Mouse (Mus musculus): Measurements from ENCODE around the gene Fam83c.

GRCm38 (mm10) chr2:155786905-155787304 is 47.7 kb downstream of the Fam83c start:
- no peak for TF ChIP-seq CTCF (IDR thresholded peaks at IDR 0.05; ENCODE audit: low read depth, low read length)
- no peak for TF ChIP-seq POLR2A (IDR thresholded peaks at IDR 0.05; ENCODE audit: extremely low read depth, insufficient read depth, low read length)

Data from liver, adult 2 months (tissue).